Mouse (Mus musculus): ENCODE measurements at regions not wholly inside any gene's neighbourhood (a gene's known extent, or its start where the extent isn't known, plus 50 kb on each side); places are given as distances from the start of the nearest gene placed in this dataset.

DNA sequence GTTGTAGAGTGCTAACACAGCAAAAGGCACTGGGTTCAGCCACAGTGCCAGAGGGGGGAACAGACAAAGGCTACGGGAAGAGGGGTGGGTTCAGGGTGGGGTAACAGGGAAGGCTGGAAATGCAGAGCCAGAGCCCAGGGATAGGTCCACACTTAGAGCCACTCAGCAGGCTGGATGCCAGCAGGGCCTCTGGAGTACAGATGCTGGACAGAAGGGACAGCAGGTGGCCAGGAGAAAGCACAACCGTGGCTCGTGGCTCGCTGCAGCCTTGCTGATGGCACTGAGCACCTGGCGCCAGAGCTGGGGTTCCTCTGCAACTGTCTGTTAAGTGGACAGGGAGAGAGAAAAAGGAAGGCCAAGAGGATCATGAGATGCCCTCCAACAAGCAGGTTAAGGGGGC lies 174.2 kb downstream of the Mroh4 start:
- H3K4me2 ChIP-seq (replicated peaks; ENCODE audit: low read depth, low read length), result no peak overlapping the region
- no peak overlapping the region for H3K27ac ChIP-seq (ENCODE audit: low read length)
- no peaks in the 10 kb centered on the region for H3K4me1 ChIP-seq (ENCODE audit: control insufficient read depth, insufficient read depth, low read length)
- H3K4me3 ChIP-seq (ENCODE audit: low read depth, low read length), result no peak overlapping the region
- H3K9ac ChIP-seq (replicated peaks; ENCODE audit: low read depth, low read length), result no peak overlapping the region
- no peak for ATAC-seq (ENCODE audit: insufficient number of reproducible peaks, insufficient read depth, low FRiP score, low read depth)
- no peaks in the 10 kb centered on the region for H3K9me3 ChIP-seq (ENCODE audit: control insufficient read depth, low read depth, low read length)
- H3K27me3 ChIP-seq (ENCODE audit: control insufficient read depth, insufficient read depth, low read length), result no peaks in the 10 kb centered on the region
- H3K36me3 ChIP-seq (ENCODE audit: control insufficient read depth, insufficient read depth, low read length), result no peaks in the 10 kb centered on the region
- 89% methylated on average over 5 of the region's 5 CpGs for WGBS

DNA sequence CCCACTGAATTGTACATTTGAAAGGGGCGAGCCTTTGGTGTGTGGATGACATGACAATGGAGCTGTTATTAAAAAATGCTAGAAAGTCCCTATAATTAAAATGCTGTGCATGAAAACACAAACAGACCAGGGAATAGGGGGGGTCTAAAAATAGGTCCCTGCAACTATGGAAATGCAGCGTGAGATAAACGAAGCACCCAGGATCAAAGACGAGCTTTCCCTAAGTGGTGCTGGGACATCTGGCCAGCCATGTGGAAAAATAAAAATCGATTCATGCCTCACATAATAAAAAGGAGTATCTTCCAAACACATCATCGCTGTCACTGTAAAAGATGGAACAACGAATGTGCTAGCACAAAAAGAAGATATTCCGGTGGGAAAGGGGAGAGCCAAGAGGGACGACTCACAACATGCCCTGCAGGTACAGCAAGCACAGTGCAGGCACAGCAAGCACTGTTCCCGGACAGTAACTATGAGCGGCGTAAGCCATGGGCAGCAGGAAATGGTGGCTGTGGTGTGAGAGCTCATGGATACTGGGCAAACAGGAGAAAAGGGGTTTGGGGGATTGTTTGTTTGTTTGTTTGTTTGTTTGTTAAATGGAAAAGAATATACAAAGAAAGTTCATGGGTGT lies 176.7 kb downstream of the Mroh4 start:
- ATAC-seq (ENCODE audit: insufficient number of reproducible peaks, insufficient read depth, low FRiP score, low read depth), result no peak
- WGBS, result 87% methylated on average over 12 of the region's 12 CpGs
- H3K9ac ChIP-seq (replicated peaks; ENCODE audit: low read depth, low read length), result no peak overlapping the region

DNA sequence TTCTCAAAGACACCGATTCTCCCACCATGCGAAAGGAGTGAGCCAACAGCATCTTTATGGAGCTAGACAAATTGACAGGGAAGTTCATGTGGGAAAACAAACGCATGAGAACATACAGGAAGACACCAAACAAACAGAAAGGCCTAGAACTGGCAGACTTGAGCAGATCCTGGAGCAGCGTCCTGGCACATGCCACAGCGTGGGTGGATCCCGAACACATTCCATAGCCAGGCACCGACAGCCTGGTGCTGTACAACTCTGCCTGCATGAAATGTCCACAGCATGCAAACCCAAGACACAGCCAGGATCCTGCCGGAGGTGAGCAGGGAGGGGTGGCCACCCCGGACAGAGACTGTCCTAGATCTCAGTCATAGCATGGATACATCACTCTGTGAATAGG lies 177.2 kb downstream of the Mroh4 start:
- H3K9ac ChIP-seq (replicated peaks; ENCODE audit: low read depth, low read length), result no peak overlapping the region
- no peak overlapping the region for H3K27ac ChIP-seq (ENCODE audit: low read length)
- H3K9me3 ChIP-seq (ENCODE audit: control insufficient read depth, low read depth, low read length), result no peaks in the 10 kb centered on the region
- 87% methylated on average over 9 of the region's 9 CpGs for WGBS
- peaks cover 12% of the 10 kb centered on the region for H3K4me1 ChIP-seq (ENCODE audit: control insufficient read depth, insufficient read depth, low read length)
- no peak overlapping the region for H3K4me2 ChIP-seq (replicated peaks; ENCODE audit: low read depth, low read length)
- H3K4me3 ChIP-seq (ENCODE audit: low read depth, low read length), result no peak overlapping the region
- no peaks in the 10 kb centered on the region for H3K36me3 ChIP-seq (ENCODE audit: control insufficient read depth, insufficient read depth, low read length)
- H3K27me3 ChIP-seq (ENCODE audit: control insufficient read depth, insufficient read depth, low read length), result no peaks in the 10 kb centered on the region
- ATAC-seq (ENCODE audit: insufficient number of reproducible peaks, insufficient read depth, low FRiP score, low read depth), result no peak

More for the DNA sequence above, 176.7 kb downstream of the Mroh4 start:
- Histone ChIP-seq H3K4me1 (ENCODE audit: control insufficient read depth, insufficient read depth, low read length) (peaks cover 12% of the 10 kb centered on the region), H3K27ac (ENCODE audit: low read length) (no peak overlapping the region), H3K4me2 (replicated peaks; ENCODE audit: low read depth, low read length) (no peak overlapping the region), H3K9me3 (ENCODE audit: control insufficient read depth, low read depth, low read length) (no peaks in the 10 kb centered on the region), H3K36me3 (ENCODE audit: control insufficient read depth, insufficient read depth, low read length) (no peaks in the 10 kb centered on the region), H3K4me3 (ENCODE audit: low read depth, low read length) (no peak overlapping the region), H3K27me3 (ENCODE audit: control insufficient read depth, insufficient read depth, low read length) (no peaks in the 10 kb centered on the region)

DNA sequence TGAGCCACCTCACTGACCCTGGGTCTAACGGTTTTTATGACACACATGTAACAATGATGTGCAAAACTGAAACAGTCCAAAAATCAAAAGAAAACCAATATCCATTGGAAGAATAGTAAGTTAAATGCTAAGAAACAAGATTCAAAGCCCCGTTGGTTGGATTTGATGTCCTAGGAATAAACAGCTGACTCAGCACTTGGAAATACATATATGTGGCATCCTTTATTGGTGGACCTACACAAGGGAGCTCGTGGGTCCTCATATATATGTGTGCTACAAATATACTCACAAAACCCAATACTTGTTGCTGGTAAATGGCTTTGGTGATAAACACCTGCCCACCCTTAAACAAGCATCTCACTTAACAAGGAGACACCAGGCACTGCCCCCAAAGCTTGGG lies 178.2 kb downstream of the Mroh4 start:
- Histone ChIP-seq H3K9ac (replicated peaks; ENCODE audit: low read depth, low read length) (no peak overlapping the region), H3K27ac (ENCODE audit: low read length) (no peak overlapping the region), H3K9me3 (ENCODE audit: control insufficient read depth, low read depth, low read length) (no peaks in the 10 kb centered on the region), H3K27me3 (ENCODE audit: control insufficient read depth, insufficient read depth, low read length) (no peaks in the 10 kb centered on the region), H3K36me3 (ENCODE audit: control insufficient read depth, insufficient read depth, low read length) (no peaks in the 10 kb centered on the region), H3K4me1 (ENCODE audit: control insufficient read depth, insufficient read depth, low read length) (peaks cover 12% of the 10 kb centered on the region), H3K4me3 (ENCODE audit: low read depth, low read length) (no peak overlapping the region), H3K4me2 (replicated peaks; ENCODE audit: low read depth, low read length) (no peak overlapping the region)
- ATAC-seq (ENCODE audit: insufficient number of reproducible peaks, insufficient read depth, low FRiP score, low read depth), result no peak
- whole genome bisulfite sequencing, result 89% methylated on average over 3 of the region's 3 CpGs

DNA sequence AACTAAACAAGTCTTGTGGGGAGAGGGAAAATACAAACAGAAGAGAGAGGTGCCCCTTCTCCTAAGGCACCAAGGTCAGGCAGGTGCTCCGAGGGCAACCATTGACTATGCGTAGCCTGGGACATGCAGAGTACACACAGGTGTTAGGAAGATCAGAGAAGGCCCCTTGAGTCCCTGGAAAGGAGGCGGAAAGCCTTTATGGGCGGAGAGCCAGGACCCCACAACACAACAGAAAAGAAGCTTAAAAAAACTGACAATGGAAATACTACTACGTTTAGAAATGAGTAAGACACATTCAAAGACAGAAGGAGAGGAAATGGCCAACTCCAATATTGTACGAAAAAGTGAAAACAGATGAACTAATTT lies 179.5 kb downstream of the Mroh4 start:
- no peak overlapping the region for H3K4me2 ChIP-seq (replicated peaks; ENCODE audit: low read depth, low read length)
- H3K4me3 ChIP-seq (ENCODE audit: low read depth, low read length), result no peak overlapping the region
- ATAC-seq (ENCODE audit: insufficient number of reproducible peaks, insufficient read depth, low FRiP score, low read depth), result no peak
- H3K9ac ChIP-seq (replicated peaks; ENCODE audit: low read depth, low read length), result no peak overlapping the region
- peaks cover 12% of the 10 kb centered on the region for H3K4me1 ChIP-seq (ENCODE audit: control insufficient read depth, insufficient read depth, low read length)
- no peaks in the 10 kb centered on the region for H3K9me3 ChIP-seq (ENCODE audit: control insufficient read depth, low read depth, low read length)
- H3K27me3 ChIP-seq (ENCODE audit: control insufficient read depth, insufficient read depth, low read length), result no peaks in the 10 kb centered on the region
- 78% methylated on average over 6 of the region's 6 CpGs for WGBS
- no peak overlapping the region for H3K27ac ChIP-seq (ENCODE audit: low read length)
- no peaks in the 10 kb centered on the region for H3K36me3 ChIP-seq (ENCODE audit: control insufficient read depth, insufficient read depth, low read length)

DNA sequence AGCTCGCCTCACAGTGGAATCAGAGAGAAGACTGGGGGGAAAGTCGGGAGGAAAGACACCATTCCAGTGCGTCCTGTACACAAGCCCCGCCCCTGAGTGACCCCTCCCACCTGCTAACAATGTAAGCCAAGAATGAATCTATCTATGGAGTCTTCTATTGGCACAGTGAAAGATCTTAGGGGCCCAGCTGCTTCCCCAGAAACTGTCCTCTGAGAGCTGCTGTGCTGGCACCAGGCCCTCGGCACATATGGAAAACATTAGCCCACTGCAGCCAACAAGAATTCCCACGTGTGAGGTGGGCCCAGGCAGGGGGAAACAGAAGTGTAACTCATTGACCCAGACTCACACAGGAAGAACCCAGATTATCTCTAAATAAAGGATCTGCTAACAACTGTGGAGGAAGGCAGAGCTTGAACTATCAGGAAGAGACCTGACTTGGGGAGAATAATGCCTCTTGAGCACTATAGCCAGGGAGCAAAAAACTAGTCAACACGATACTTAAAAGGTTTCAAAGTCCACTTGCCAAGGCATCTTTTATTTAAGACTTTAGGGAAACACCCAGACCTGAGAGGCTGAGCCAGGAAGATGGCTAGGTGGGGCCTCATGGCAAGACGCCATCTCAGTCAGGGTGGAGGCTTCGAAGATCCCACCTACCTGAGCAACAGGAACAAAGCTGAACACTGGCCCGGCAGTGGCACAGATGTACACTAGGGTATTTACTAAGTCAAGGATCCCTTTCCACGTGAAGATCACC lies 180.1 kb downstream of the Mroh4 start:
- peak; percentile 40; the same call in 1 of the 2 replicates for ATAC-seq (ENCODE audit: insufficient number of reproducible peaks, insufficient read depth, low FRiP score, low read depth)
- H3K36me3 ChIP-seq (ENCODE audit: control insufficient read depth, insufficient read depth, low read length), result no peaks in the 10 kb centered on the region

DNA sequence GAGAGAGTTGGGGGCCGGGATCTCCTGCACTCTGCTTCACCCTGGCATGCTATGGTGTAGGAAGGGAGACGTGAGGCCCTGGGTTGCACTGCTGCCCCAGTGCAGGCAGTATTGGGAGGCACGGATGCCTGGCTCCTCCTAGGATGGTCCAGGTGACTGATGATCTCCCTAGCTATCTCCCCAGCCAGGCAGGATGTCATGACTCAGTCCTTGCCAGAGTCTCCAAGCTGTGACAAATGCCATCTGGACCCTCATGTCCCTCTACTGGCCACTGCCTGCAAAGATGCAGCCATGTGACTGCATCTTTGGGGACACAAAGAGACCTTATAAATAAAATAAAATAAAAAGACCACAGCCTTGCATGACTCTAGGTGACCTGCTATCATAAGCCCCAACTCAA lies 181.6 kb downstream of the Mroh4 start:
- 69% methylated on average over 3 of the region's 3 CpGs for WGBS
- ATAC-seq (ENCODE audit: insufficient number of reproducible peaks, insufficient read depth, low FRiP score, low read depth), result no peak
- no peak overlapping the region for H3K27ac ChIP-seq (ENCODE audit: low read length)
- no peak overlapping the region for H3K4me3 ChIP-seq (ENCODE audit: low read depth, low read length)
- no peaks in the 10 kb centered on the region for H3K27me3 ChIP-seq (ENCODE audit: control insufficient read depth, insufficient read depth, low read length)
- H3K4me2 ChIP-seq (replicated peaks; ENCODE audit: low read depth, low read length), result no peak overlapping the region
- no peaks in the 10 kb centered on the region for H3K36me3 ChIP-seq (ENCODE audit: control insufficient read depth, insufficient read depth, low read length)
- H3K9me3 ChIP-seq (ENCODE audit: control insufficient read depth, low read depth, low read length), result no peaks in the 10 kb centered on the region
- H3K9ac ChIP-seq (replicated peaks; ENCODE audit: low read depth, low read length), result no peak overlapping the region
- H3K4me1 ChIP-seq (ENCODE audit: control insufficient read depth, insufficient read depth, low read length), result peaks cover 12% of the 10 kb centered on the region

More for the DNA sequence above, 180.1 kb downstream of the Mroh4 start:
- Histone ChIP-seq H3K9me3 (ENCODE audit: control insufficient read depth, low read depth, low read length) (no peaks in the 10 kb centered on the region), H3K4me3 (ENCODE audit: low read depth, low read length) (no peak overlapping the region), H3K9ac (replicated peaks; ENCODE audit: low read depth, low read length) (no peak overlapping the region), H3K4me2 (replicated peaks; ENCODE audit: low read depth, low read length) (no peak overlapping the region), H3K27me3 (ENCODE audit: control insufficient read depth, insufficient read depth, low read length) (no peaks in the 10 kb centered on the region), H3K4me1 (ENCODE audit: control insufficient read depth, insufficient read depth, low read length) (peaks cover 12% of the 10 kb centered on the region), H3K27ac (ENCODE audit: low read length) (no peak overlapping the region)
- 48% methylated on average over 11 of the region's 11 CpGs for WGBS

DNA sequence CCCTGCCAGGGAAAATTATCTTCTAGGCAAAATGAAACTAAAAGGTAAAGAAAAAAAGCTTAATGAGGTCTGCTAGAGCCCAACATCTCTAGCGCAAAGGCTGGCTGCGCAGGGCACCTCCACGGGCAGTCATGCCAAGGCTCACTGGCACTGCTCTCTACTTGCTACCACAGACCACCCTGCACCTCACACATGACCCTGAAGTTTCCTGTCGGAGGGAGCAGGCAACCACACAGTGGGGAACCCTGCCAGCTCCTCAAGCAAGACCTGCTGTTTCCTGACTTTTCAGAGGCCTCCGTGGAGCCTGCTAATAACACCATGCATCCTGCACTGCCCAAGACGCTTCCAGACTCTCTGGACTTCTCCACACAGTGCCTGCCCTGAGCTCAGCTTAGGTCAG lies 182.3 kb downstream of the Mroh4 start:
- Histone ChIP-seq H3K4me2 (replicated peaks; ENCODE audit: low read depth, low read length) (no peak overlapping the region), H3K4me3 (ENCODE audit: low read depth, low read length) (no peak overlapping the region), H3K27ac (ENCODE audit: low read length) (no peak overlapping the region), H3K27me3 (ENCODE audit: control insufficient read depth, insufficient read depth, low read length) (no peaks in the 10 kb centered on the region), H3K9me3 (ENCODE audit: control insufficient read depth, low read depth, low read length) (no peaks in the 10 kb centered on the region), H3K4me1 (ENCODE audit: control insufficient read depth, insufficient read depth, low read length) (peaks cover 12% of the 10 kb centered on the region), H3K36me3 (ENCODE audit: control insufficient read depth, insufficient read depth, low read length) (no peaks in the 10 kb centered on the region), H3K9ac (replicated peaks; ENCODE audit: low read depth, low read length) (no peak overlapping the region)
- ATAC-seq (ENCODE audit: insufficient number of reproducible peaks, insufficient read depth, low FRiP score, low read depth), result no peak
- WGBS, result 83% methylated on average over 6 of the region's 6 CpGs

DNA sequence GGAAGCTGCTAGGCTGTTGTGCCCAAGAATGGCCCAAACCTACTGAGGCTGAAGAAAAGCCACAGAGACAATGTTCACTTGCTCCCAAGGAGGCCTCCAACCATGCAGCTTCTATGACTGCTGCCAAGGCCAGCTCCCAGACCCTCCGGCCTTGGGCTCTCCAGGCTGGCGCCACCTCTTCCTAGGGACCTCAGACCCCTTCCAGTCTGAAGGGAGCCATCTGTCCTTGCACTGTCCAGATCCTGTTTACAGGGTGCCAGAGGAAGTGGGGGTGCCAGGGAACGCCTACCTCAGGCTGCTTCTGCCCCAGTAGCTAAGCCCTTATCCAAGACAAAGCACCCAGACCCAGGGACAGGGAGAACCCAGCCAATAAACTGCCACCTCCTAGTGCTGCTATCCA lies 183.7 kb downstream of the Mroh4 start:
- no peaks in the 10 kb centered on the region for H3K36me3 ChIP-seq (ENCODE audit: control insufficient read depth, insufficient read depth, low read length)
- no peaks in the 10 kb centered on the region for H3K9me3 ChIP-seq (ENCODE audit: control insufficient read depth, low read depth, low read length)
- 75% methylated on average over 3 of the region's 3 CpGs for WGBS
- no peak overlapping the region for H3K4me2 ChIP-seq (replicated peaks; ENCODE audit: low read depth, low read length)
- no peaks in the 10 kb centered on the region for H3K27me3 ChIP-seq (ENCODE audit: control insufficient read depth, insufficient read depth, low read length)
- H3K4me3 ChIP-seq (ENCODE audit: low read depth, low read length), result no peak overlapping the region
- ATAC-seq (ENCODE audit: insufficient number of reproducible peaks, insufficient read depth, low FRiP score, low read depth), result no peak
- no peak overlapping the region for H3K9ac ChIP-seq (replicated peaks; ENCODE audit: low read depth, low read length)
- no peak overlapping the region for H3K27ac ChIP-seq (ENCODE audit: low read length)
- H3K4me1 ChIP-seq (ENCODE audit: control insufficient read depth, insufficient read depth, low read length), result peaks cover 12% of the 10 kb centered on the region

Measured in stomach, embryonic 14.5 days (tissue).